Mouse (Mus musculus): ENCODE measurements around the gene Lgals2.

GRCm38 (mm10) chr15:78826213-78827204 lies 28.8 kb downstream of the Lgals2 start:
- TF ChIP-seq CTCF (IDR thresholded peaks at IDR 0.05; ENCODE audit: extremely low read depth, insufficient read length, insufficient replicate concordance, low read depth, low read length): peak; percentile 87
- 0 out of 2 replicates have a peak, but pooled peaks have one; percentile 31 for TF ChIP-seq POLR2A (IDR thresholded peaks at IDR 0.05; ENCODE audit: low read depth, low read length)
